Mouse (Mus musculus): ENCODE measurements around the gene Nhsl1. TPM values are rescaled to one million over a fixed set of nuclear protein-coding genes. Genes with fewer than 3 reads are reported as not detected.

The Nhsl1 gene
- polyA plus RNA-seq, 1 experiment: 16.7 TPM

DNA sequence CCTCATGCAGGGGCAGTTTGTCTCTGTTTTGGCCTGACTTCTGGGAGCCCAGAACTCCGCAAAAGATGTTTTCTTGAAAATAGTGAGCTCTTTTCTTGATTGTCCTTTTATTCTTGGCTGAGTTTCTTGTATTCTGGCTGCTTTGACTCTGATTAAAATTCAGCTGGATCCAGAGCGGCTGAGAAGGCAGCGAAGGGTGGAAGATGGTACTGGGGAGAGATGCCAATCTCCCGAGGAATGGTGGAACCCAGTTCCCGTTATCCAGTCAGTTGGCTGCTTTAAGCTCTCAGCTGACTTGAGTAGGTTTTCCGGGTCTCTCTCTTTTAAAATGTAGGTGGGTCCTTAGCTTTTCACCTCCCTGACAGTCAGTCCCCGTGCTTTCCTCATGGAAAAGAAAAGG is 47.9 kb downstream of the Nhsl1 start:
- Histone ChIP-seq H3K27me3 (ENCODE audit: control insufficient read depth, insufficient read depth, low read length) (no peaks in the 10 kb centered on the region), H3K4me1 (ENCODE audit: control insufficient read depth, insufficient read depth, low read length) (no peaks in the 10 kb centered on the region), H3K27ac (ENCODE audit: insufficient read depth, low read length) (no peak overlapping the region), H3K4me3 (replicated peaks; ENCODE audit: insufficient read depth, low read depth, low read length) (no peak overlapping the region)
- 16% methylated on average over 7 of the region's 7 CpGs for WGBS
- TF ChIP-seq POLR2A (IDR thresholded peaks at IDR 0.05; ENCODE audit: borderline replicate concordance, insufficient read depth, low read length): no peak
- no peak for TF ChIP-seq CTCF (IDR thresholded peaks at IDR 0.05; ENCODE audit: borderline replicate concordance, insufficient read depth, low read depth, low read length)
- DNase-seq: peak in 1 of 2 experiments; percentile 38

GRCm38 (mm10) chr10:18368111-18368510 is 49.3 kb downstream of the Nhsl1 start:
- H3K27me3 ChIP-seq (ENCODE audit: control insufficient read depth, insufficient read depth, low read length): no peaks in the 10 kb centered on the region
- H3K27ac ChIP-seq (ENCODE audit: insufficient read depth, low read length): no peak overlapping the region
- TF ChIP-seq POLR2A (IDR thresholded peaks at IDR 0.05; ENCODE audit: borderline replicate concordance, insufficient read depth, low read length) (no peak), CTCF (IDR thresholded peaks at IDR 0.05; ENCODE audit: borderline replicate concordance, insufficient read depth, low read depth, low read length) (no peak)
- no peak overlapping the region for H3K4me3 ChIP-seq (replicated peaks; ENCODE audit: insufficient read depth, low read depth, low read length)
- 88% methylated on average over 8 of the region's 8 CpGs for WGBS
- no peaks in the 10 kb centered on the region for H3K4me1 ChIP-seq (ENCODE audit: control insufficient read depth, insufficient read depth, low read length)
- no peak for DNase-seq

GRCm38 (mm10) chr10:18370475-18371286 is 51.9 kb downstream of the Nhsl1 start:
- H3K4me1 ChIP-seq (ENCODE audit: control insufficient read depth, insufficient read depth, low read length): no peaks in the 10 kb centered on the region
- 51% methylated on average over 17 of the region's 17 CpGs for WGBS
- H3K27ac ChIP-seq (ENCODE audit: insufficient read depth, low read length): no peak overlapping the region
- no peak overlapping the region for H3K4me3 ChIP-seq (replicated peaks; ENCODE audit: insufficient read depth, low read depth, low read length)
- DNase-seq: no peak
- no peaks in the 10 kb centered on the region for H3K27me3 ChIP-seq (ENCODE audit: control insufficient read depth, insufficient read depth, low read length)
- no peak for TF ChIP-seq POLR2A (IDR thresholded peaks at IDR 0.05; ENCODE audit: borderline replicate concordance, insufficient read depth, low read length)
- no peak for TF ChIP-seq CTCF (IDR thresholded peaks at IDR 0.05; ENCODE audit: borderline replicate concordance, insufficient read depth, low read depth, low read length)

- WGBS: 45% methylated on average over 13 of the region's 13 CpGs
- Histone ChIP-seq H3K27ac (ENCODE audit: insufficient read depth, low read length) (no peak overlapping the region), H3K4me1 (ENCODE audit: control insufficient read depth, insufficient read depth, low read length) (no peaks in the 10 kb centered on the region), H3K27me3 (ENCODE audit: control insufficient read depth, insufficient read depth, low read length) (no peaks in the 10 kb centered on the region), H3K4me3 (replicated peaks; ENCODE audit: insufficient read depth, low read depth, low read length) (no peak overlapping the region)
- TF ChIP-seq POLR2A (IDR thresholded peaks at IDR 0.05; ENCODE audit: borderline replicate concordance, insufficient read depth, low read length): no peak
- TF ChIP-seq CTCF (IDR thresholded peaks at IDR 0.05; ENCODE audit: borderline replicate concordance, insufficient read depth, low read depth, low read length): no peak
- DNase-seq: no peak
Observed at GRCm38 (mm10) chr10:18371866-18372265, 53.1 kb downstream of the Nhsl1 start.

DNA sequence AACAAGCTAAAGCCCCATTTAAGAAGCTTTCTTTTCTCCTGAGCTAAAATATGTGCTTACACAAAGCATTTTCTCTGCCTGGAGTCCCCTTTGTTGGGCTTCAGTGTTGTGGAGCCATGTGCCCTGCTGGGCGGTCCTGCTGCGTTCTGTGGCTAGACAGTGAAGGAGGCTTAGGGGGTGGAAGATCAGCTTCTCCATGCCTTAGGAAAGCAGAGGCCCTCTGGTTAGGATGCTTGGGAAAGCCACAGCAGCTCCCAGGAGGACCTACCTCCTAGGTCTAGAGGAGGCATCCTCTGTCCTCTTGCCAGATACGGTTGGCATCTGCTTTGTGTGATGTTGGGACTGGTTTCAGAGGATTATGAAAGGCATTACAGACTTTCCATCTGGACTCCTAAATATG is 56.5 kb downstream of the Nhsl1 start:
- no peak overlapping the region for H3K4me3 ChIP-seq (replicated peaks; ENCODE audit: insufficient read depth, low read depth, low read length)
- no peaks in the 10 kb centered on the region for H3K4me1 ChIP-seq (ENCODE audit: control insufficient read depth, insufficient read depth, low read length)
- DNase-seq: no peak
- 29% methylated on average over 3 of the region's 3 CpGs for WGBS
- H3K27me3 ChIP-seq (ENCODE audit: control insufficient read depth, insufficient read depth, low read length): no peaks in the 10 kb centered on the region
- H3K27ac ChIP-seq (ENCODE audit: insufficient read depth, low read length): no peak overlapping the region
- TF ChIP-seq CTCF (IDR thresholded peaks at IDR 0.05; ENCODE audit: borderline replicate concordance, insufficient read depth, low read depth, low read length): no peak
- no peak for TF ChIP-seq POLR2A (IDR thresholded peaks at IDR 0.05; ENCODE audit: borderline replicate concordance, insufficient read depth, low read length)

GRCm38 (mm10) chr10:18384766-18385165 is 66.0 kb downstream of the Nhsl1 start:
- 38% methylated on average over 2 of the region's 2 CpGs for WGBS

GRCm38 (mm10) chr10:18386224-18386623 is 67.4 kb downstream of the Nhsl1 start:
- Histone ChIP-seq H3K27ac (ENCODE audit: insufficient read depth, low read length) (no peak overlapping the region), H3K4me3 (replicated peaks; ENCODE audit: insufficient read depth, low read depth, low read length) (no peak overlapping the region), H3K27me3 (ENCODE audit: control insufficient read depth, insufficient read depth, low read length) (no peaks in the 10 kb centered on the region), H3K4me1 (ENCODE audit: control insufficient read depth, insufficient read depth, low read length) (no peaks in the 10 kb centered on the region)
- TF ChIP-seq POLR2A (IDR thresholded peaks at IDR 0.05; ENCODE audit: borderline replicate concordance, insufficient read depth, low read length) (no peak), CTCF (IDR thresholded peaks at IDR 0.05; ENCODE audit: borderline replicate concordance, insufficient read depth, low read depth, low read length) (no peak)
- 61% methylated on average over 7 of the region's 7 CpGs for whole genome bisulfite sequencing
- no peak for DNase-seq

More at GRCm38 (mm10) chr10:18384766-18385165, 66.0 kb downstream of the Nhsl1 start:
- no peak for DNase-seq
- TF ChIP-seq CTCF (IDR thresholded peaks at IDR 0.05; ENCODE audit: borderline replicate concordance, insufficient read depth, low read depth, low read length) (no peak), POLR2A (IDR thresholded peaks at IDR 0.05; ENCODE audit: borderline replicate concordance, insufficient read depth, low read length) (no peak)
- Histone ChIP-seq H3K4me1 (ENCODE audit: control insufficient read depth, insufficient read depth, low read length) (no peaks in the 10 kb centered on the region), H3K27ac (ENCODE audit: insufficient read depth, low read length) (no peak overlapping the region), H3K4me3 (replicated peaks; ENCODE audit: insufficient read depth, low read depth, low read length) (no peak overlapping the region), H3K27me3 (ENCODE audit: control insufficient read depth, insufficient read depth, low read length) (no peaks in the 10 kb centered on the region)

All from cerebellum, adult 2 months (tissue).